Mouse (Mus musculus) cerebellum, adult 18-20 months (tissue): ENCODE data around the gene Gtf2e1.
A peak's percentile ranks its signal among the peaks of the same experiment; 100 is the strongest.

ENCODE experiments used
- DNase-seq, 2 experiments: peaks; one replicate each; pipeline ENCODE4 v3.0.0; 2021

The Gtf2e1 gene

DNA sequence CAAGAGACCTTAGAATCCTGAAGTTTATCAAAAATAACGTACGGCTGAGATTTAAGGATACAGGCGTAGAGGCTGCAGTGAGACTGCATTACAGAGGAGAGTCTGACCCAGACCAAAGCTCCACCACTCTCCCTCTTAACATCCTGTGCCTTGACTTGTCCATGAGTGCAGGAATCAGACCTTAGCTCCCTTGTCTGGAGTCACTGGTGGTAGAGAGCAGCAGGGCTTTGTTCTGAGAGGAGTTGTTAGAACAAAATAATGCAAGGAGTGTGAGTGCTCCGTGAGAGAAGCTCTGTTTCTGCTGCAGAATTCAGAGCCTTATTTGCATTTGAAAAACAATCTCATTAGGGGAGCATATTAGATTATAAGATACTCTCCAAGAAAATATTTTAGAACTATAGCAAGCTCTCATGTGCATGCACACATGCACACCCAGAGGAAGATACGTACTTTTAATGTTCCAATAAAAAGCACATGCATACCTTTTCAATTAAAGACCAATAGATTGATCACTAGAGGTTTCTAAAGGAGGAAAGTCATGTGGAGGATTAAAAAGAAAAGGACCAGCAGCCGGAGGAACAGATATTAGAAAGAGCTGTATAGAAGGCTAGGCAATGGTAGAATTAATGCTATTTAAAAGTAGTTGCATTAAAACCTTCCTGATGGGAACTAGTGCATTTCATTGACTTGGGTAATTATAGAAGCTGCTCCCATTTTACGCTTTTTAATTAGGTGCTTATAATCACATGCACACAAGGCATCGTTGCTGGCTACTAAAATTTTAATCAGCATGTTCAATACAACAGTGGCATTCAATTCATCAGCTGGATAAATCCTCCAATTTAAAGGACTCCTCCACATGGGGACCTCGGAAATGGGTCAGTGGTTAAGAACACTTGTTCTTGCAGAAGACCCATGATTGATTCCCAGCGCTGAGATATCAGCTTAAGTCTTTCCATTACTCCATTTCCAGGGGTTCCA is 61.0 kb downstream of the Gtf2e1 start:
- DNase-seq: no peak

GRCm38 (mm10) chr16:37472620-37473312 is 66.8 kb downstream of the Gtf2e1 start:
- peak; percentile 55 to 59 for DNase-seq

- DNase-seq: no peak
Observed at GRCm38 (mm10) chr16:37469595-37469994, 70.0 kb downstream of the Gtf2e1 start.

DNA sequence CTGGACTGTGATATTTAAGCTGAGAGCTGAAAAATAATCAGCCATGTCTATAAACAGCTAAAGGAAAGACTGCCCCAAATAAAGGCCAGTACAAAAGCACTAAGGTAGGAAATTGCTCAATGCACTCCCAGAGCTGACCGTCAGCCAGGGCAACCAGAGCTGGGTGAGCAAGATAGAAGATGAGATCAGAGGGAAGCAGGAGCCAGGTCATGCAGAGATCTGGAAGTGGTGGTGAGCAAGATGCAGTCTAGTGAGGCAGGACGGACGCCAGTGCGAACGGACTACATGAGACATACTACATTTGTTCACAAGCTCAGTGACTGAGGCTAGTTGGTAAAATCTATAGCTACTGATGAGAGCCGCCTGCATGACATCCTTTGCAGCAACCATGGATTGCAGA is 75.6 kb downstream of the Gtf2e1 start:
- peak; percentile 85 to 90 for DNase-seq

DNA sequence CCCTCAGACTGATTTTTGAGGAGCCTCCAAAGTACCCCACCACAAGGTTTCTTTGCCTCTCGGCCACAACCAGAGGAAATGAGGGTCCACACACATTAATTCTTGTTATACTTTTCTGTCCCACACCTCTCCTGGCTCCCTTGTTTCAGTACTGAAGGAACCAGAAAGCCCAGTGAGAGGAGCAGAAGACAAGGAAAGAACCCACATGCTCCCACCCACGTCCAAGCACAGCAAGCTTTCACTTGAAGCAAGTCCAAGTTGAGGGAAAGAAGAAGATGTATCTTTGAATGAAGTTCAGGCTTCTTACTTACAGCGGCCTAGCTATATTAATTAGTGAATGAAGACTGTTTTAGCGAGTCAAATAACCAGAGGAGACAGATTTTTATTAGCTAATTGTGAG is 76.7 kb downstream of the Gtf2e1 start:
- DNase-seq: no peak

- DNase-seq: no peak
Observed at GRCm38 (mm10) chr16:37461601-37462000, 78.0 kb downstream of the Gtf2e1 start.
